Mouse (Mus musculus): ENCODE measurements at regions not wholly inside any gene's neighbourhood (a gene's known extent, or its start where the extent isn't known, plus 50 kb on each side); places are given as distances from the start of the nearest gene placed in this dataset.

GRCm38 (mm10) chr1:76793438-76793837 is 721.5 kb downstream of the Epha4 start:
- no peaks in the 10 kb centered on the region for H3K36me3 ChIP-seq (replicated peaks; ENCODE audit: control insufficient read depth, insufficient read depth)
- H3K4me2 ChIP-seq (replicated peaks), result no peak overlapping the region
- H3K9me3 ChIP-seq (ENCODE audit: control insufficient read depth, low read length), result no peaks in the 10 kb centered on the region
- H3K27me3 ChIP-seq (ENCODE audit: control insufficient read depth, insufficient read depth, low read length), result no peaks in the 10 kb centered on the region
- DNase-seq (ENCODE audit: low spot score) (no peak), ATAC-seq (ENCODE audit: low FRiP score) (no peak)
- no peak overlapping the region for H3K27ac ChIP-seq
- no peak overlapping the region for H3K4me3 ChIP-seq (replicated peaks; ENCODE audit: low read length)
- no peaks in the 10 kb centered on the region for H3K4me1 ChIP-seq (replicated peaks; ENCODE audit: control insufficient read depth, insufficient read depth, low read length)
- H3K9ac ChIP-seq, result no peak overlapping the region
- WGBS, result 93% methylated on average over 2 of the region's 2 CpGs

GRCm38 (mm10) chr1:76819906-76820305 is 695.0 kb downstream of the Epha4 start:
- WGBS, result 84% methylated on average over 1 of the region's 1 CpGs
- H3K9me3 ChIP-seq (ENCODE audit: control insufficient read depth, low read length), result no peaks in the 10 kb centered on the region
- no peak overlapping the region for H3K27ac ChIP-seq
- no peak overlapping the region for H3K4me2 ChIP-seq (replicated peaks)
- DNase-seq (ENCODE audit: low spot score) (no peak), ATAC-seq (ENCODE audit: low FRiP score) (no peak)
- H3K4me3 ChIP-seq (replicated peaks; ENCODE audit: low read length), result no peak overlapping the region
- H3K27me3 ChIP-seq (ENCODE audit: control insufficient read depth, insufficient read depth, low read length), result no peaks in the 10 kb centered on the region
- H3K9ac ChIP-seq, result no peak overlapping the region
- H3K36me3 ChIP-seq (replicated peaks; ENCODE audit: control insufficient read depth, insufficient read depth), result no peaks in the 10 kb centered on the region
- H3K4me1 ChIP-seq (replicated peaks; ENCODE audit: control insufficient read depth, insufficient read depth, low read length), result no peaks in the 10 kb centered on the region

- ATAC-seq (ENCODE audit: low FRiP score), result no peak
- 80% methylated on average over 3 of the region's 3 CpGs for WGBS
- H3K4me2 ChIP-seq (replicated peaks), result no peak overlapping the region
- no peaks in the 10 kb centered on the region for H3K27me3 ChIP-seq (ENCODE audit: control insufficient read depth, insufficient read depth, low read length)
- no peak overlapping the region for H3K27ac ChIP-seq
- no peaks in the 10 kb centered on the region for H3K36me3 ChIP-seq (replicated peaks; ENCODE audit: control insufficient read depth, insufficient read depth)
- DNase-seq (ENCODE audit: low spot score), result no peak
- H3K4me3 ChIP-seq (replicated peaks; ENCODE audit: low read length), result no peak overlapping the region
- H3K4me1 ChIP-seq (replicated peaks; ENCODE audit: control insufficient read depth, insufficient read depth, low read length), result no peaks in the 10 kb centered on the region
- no peaks in the 10 kb centered on the region for H3K9me3 ChIP-seq (ENCODE audit: control insufficient read depth, low read length)
- H3K9ac ChIP-seq, result no peak overlapping the region
Measured at GRCm38 (mm10) chr1:76821610-76822009, 693.3 kb downstream of the Epha4 start.

GRCm38 (mm10) chr1:76829690-76830089 is 685.2 kb downstream of the Epha4 start:
- no peak for ATAC-seq (ENCODE audit: low FRiP score)
- Histone ChIP-seq H3K9me3 (ENCODE audit: control insufficient read depth, low read length) (no peaks in the 10 kb centered on the region), H3K27me3 (ENCODE audit: control insufficient read depth, insufficient read depth, low read length) (no peaks in the 10 kb centered on the region)

GRCm38 (mm10) chr1:76832311-76832710 is 682.6 kb downstream of the Epha4 start:
- no peaks in the 10 kb centered on the region for H3K4me1 ChIP-seq (replicated peaks; ENCODE audit: control insufficient read depth, insufficient read depth, low read length)
- H3K4me3 ChIP-seq (replicated peaks; ENCODE audit: low read length), result no peak overlapping the region
- DNase-seq (ENCODE audit: low spot score) (no peak), ATAC-seq (ENCODE audit: low FRiP score) (no peak)
- H3K9me3 ChIP-seq (ENCODE audit: control insufficient read depth, low read length), result no peaks in the 10 kb centered on the region
- WGBS, result 83% methylated on average over 2 of the region's 2 CpGs
- H3K27me3 ChIP-seq (ENCODE audit: control insufficient read depth, insufficient read depth, low read length), result no peaks in the 10 kb centered on the region
- H3K4me2 ChIP-seq (replicated peaks), result no peak overlapping the region
- no peaks in the 10 kb centered on the region for H3K36me3 ChIP-seq (replicated peaks; ENCODE audit: control insufficient read depth, insufficient read depth)
- no peak overlapping the region for H3K27ac ChIP-seq
- no peak overlapping the region for H3K9ac ChIP-seq

More at GRCm38 (mm10) chr1:76829690-76830089, 685.2 kb downstream of the Epha4 start:
- Histone ChIP-seq H3K4me1 (replicated peaks; ENCODE audit: control insufficient read depth, insufficient read depth, low read length) (no peaks in the 10 kb centered on the region), H3K36me3 (replicated peaks; ENCODE audit: control insufficient read depth, insufficient read depth) (no peaks in the 10 kb centered on the region), H3K4me2 (replicated peaks) (no peak overlapping the region), H3K9ac (no peak overlapping the region), H3K4me3 (replicated peaks; ENCODE audit: low read length) (no peak overlapping the region), H3K27ac (no peak overlapping the region)
- no peak for DNase-seq (ENCODE audit: low spot score)
- 75% methylated on average over 2 of the region's 2 CpGs for WGBS

- Histone ChIP-seq H3K27me3 (ENCODE audit: control insufficient read depth, insufficient read depth, low read length) (no peaks in the 10 kb centered on the region), H3K36me3 (replicated peaks; ENCODE audit: control insufficient read depth, insufficient read depth) (no peaks in the 10 kb centered on the region), H3K4me2 (replicated peaks) (no peak overlapping the region), H3K27ac (no peak overlapping the region), H3K9ac (no peak overlapping the region), H3K4me1 (replicated peaks; ENCODE audit: control insufficient read depth, insufficient read depth, low read length) (no peaks in the 10 kb centered on the region), H3K4me3 (replicated peaks; ENCODE audit: low read length) (no peak overlapping the region), H3K9me3 (ENCODE audit: control insufficient read depth, low read length) (no peaks in the 10 kb centered on the region)
- DNase-seq (ENCODE audit: low spot score) (no peak), ATAC-seq (ENCODE audit: low FRiP score) (no peak)
- 87% methylated on average over 6 of the region's 6 CpGs for WGBS
Measured at GRCm38 (mm10) chr1:76835028-76835683, 679.7 kb downstream of the Epha4 start.

- Histone ChIP-seq H3K4me1 (replicated peaks; ENCODE audit: control insufficient read depth, insufficient read depth, low read length) (no peaks in the 10 kb centered on the region), H3K4me3 (replicated peaks; ENCODE audit: low read length) (no peak overlapping the region), H3K27ac (no peak overlapping the region), H3K9ac (no peak overlapping the region), H3K9me3 (ENCODE audit: control insufficient read depth, low read length) (no peaks in the 10 kb centered on the region), H3K36me3 (replicated peaks; ENCODE audit: control insufficient read depth, insufficient read depth) (no peaks in the 10 kb centered on the region), H3K27me3 (ENCODE audit: control insufficient read depth, insufficient read depth, low read length) (no peaks in the 10 kb centered on the region), H3K4me2 (replicated peaks) (no peak overlapping the region)
- WGBS, result 42% methylated on average over 3 of the region's 3 CpGs
- DNase-seq (ENCODE audit: low spot score) (no peak), ATAC-seq (ENCODE audit: low FRiP score) (no peak)
Measured at GRCm38 (mm10) chr1:76849346-76849745, 665.5 kb downstream of the Epha4 start.

GRCm38 (mm10) chr1:76866304-76866968 is 648.5 kb downstream of the Epha4 start:
- DNase-seq (ENCODE audit: low spot score) (no peak), ATAC-seq (ENCODE audit: low FRiP score) (no peak)
- no peaks in the 10 kb centered on the region for H3K4me1 ChIP-seq (replicated peaks; ENCODE audit: control insufficient read depth, insufficient read depth, low read length)
- H3K27ac ChIP-seq, result no peak overlapping the region
- no peaks in the 10 kb centered on the region for H3K9me3 ChIP-seq (ENCODE audit: control insufficient read depth, low read length)
- no peaks in the 10 kb centered on the region for H3K27me3 ChIP-seq (ENCODE audit: control insufficient read depth, insufficient read depth, low read length)
- H3K36me3 ChIP-seq (replicated peaks; ENCODE audit: control insufficient read depth, insufficient read depth), result no peaks in the 10 kb centered on the region
- H3K9ac ChIP-seq, result no peak overlapping the region
- H3K4me3 ChIP-seq (replicated peaks; ENCODE audit: low read length), result no peak overlapping the region
- 75% methylated on average over 15 of the region's 15 CpGs for WGBS
- H3K4me2 ChIP-seq (replicated peaks), result no peak overlapping the region

GRCm38 (mm10) chr1:76873207-76873606 is 641.7 kb downstream of the Epha4 start:
- DNase-seq (ENCODE audit: low spot score) (no peak), ATAC-seq (ENCODE audit: low FRiP score) (no peak)
- H3K36me3 ChIP-seq (replicated peaks; ENCODE audit: control insufficient read depth, insufficient read depth), result no peaks in the 10 kb centered on the region
- H3K4me2 ChIP-seq (replicated peaks), result no peak overlapping the region
- H3K9me3 ChIP-seq (ENCODE audit: control insufficient read depth, low read length), result no peaks in the 10 kb centered on the region
- 86% methylated on average over 4 of the region's 4 CpGs for WGBS
- H3K9ac ChIP-seq, result no peak overlapping the region
- H3K4me1 ChIP-seq (replicated peaks; ENCODE audit: control insufficient read depth, insufficient read depth, low read length), result no peaks in the 10 kb centered on the region
- no peak overlapping the region for H3K4me3 ChIP-seq (replicated peaks; ENCODE audit: low read length)
- no peak overlapping the region for H3K27ac ChIP-seq
- H3K27me3 ChIP-seq (ENCODE audit: control insufficient read depth, insufficient read depth, low read length), result no peaks in the 10 kb centered on the region
